ENCODE assay signal across 8 mouse cellular contexts in the genomic region with DNA sequence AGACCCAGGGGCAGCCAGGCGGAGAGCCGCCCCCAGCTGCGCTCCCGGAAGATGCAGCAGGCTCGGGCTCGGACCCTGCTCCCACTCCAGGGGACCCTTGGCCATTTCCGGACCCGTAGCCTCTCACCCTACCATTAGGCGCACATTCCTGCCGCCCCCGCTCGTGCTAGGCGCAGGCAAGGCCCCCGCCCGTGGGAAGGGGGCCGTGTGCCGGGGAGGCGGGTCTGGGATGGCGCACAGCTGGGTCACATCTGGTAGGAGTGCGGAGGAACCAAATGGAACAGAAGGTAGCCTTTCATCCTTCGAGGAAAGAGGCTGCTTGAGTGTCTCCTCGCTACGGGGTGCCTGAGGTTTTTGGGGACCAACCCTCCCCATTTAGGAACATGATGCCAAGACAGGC. TPM values are rescaled to one million over a fixed set of nuclear protein-coding genes. Genes with fewer than 3 reads are reported as not detected.
DNase-seq lines count a peak whose midpoint lies in the region; ATAC-seq lines count a peak whose summit lies in the region.

No protein-coding gene starts in this region.

- intact Hi-C loops in heart, postnatal 25 days (cut with DNase I), result no loop called here

- peaks cover 81% of the 10 kb centered on the region for H3K4me1 ChIP-seq in embryonic facial prominence, embryonic 10.5 days
- H3K4me1 ChIP-seq in hindbrain, embryonic 15.5 days (replicated peaks), result peaks cover 44% of the 10 kb centered on the region
- H3K4me1 ChIP-seq in midbrain, embryonic 12.5 days, result peaks cover 64% of the 10 kb centered on the region

- H3K4me3 ChIP-seq in embryonic facial prominence, embryonic 10.5 days, result peak overlapping the region; percentile 72
- H3K4me3 ChIP-seq in hindbrain, embryonic 15.5 days, result peak overlapping the region; percentile 55
- H3K4me3 ChIP-seq in midbrain, embryonic 12.5 days, result peak overlapping the region; percentile 72

- H3K4me2 ChIP-seq in hindbrain, embryonic 15.5 days, result peak overlapping the region; percentile 95
- H3K4me2 ChIP-seq in midbrain, embryonic 12.5 days (replicated peaks), result peak overlapping the region; percentile 68

- peaks cover 2% of the 10 kb centered on the region; the same call in 1 of the 2 replicates for H3K9me3 ChIP-seq in embryonic facial prominence, embryonic 10.5 days
- no peaks in the 10 kb centered on the region for H3K9me3 ChIP-seq in hindbrain, embryonic 15.5 days
- H3K9me3 ChIP-seq in midbrain, embryonic 12.5 days, result no peaks in the 10 kb centered on the region

- peaks cover 74% of the 10 kb centered on the region for H3K27me3 ChIP-seq in embryonic facial prominence, embryonic 10.5 days (replicated peaks; ENCODE audit: low read depth, poor library complexity, severe bottlenecking)
- H3K27me3 ChIP-seq in hindbrain, embryonic 15.5 days, result peaks cover 12% of the 10 kb centered on the region; the same call in 1 of the 2 replicates
- H3K27me3 ChIP-seq in midbrain, embryonic 12.5 days, result peaks cover 41% of the 10 kb centered on the region

- no peak for ATAC-seq in hindbrain, embryonic 15.5 days (ENCODE audit: low FRiP score, low read depth)
- no peak for ATAC-seq in midbrain, embryonic 12.5 days (ENCODE audit: low FRiP score, low read depth)

- no peak overlapping the region for H3K9ac ChIP-seq in hindbrain, embryonic 15.5 days
- H3K9ac ChIP-seq in midbrain, embryonic 12.5 days (replicated peaks), result peak overlapping the region; percentile 43

- WGBS in embryonic facial prominence, embryonic 10.5 days, result 0% methylated on average over 23 of the region's 23 CpGs
- under 1% methylated on average over 23 of the region's 23 CpGs for WGBS in hindbrain, embryonic 15.5 days
- under 1% methylated on average over 23 of the region's 23 CpGs for WGBS in midbrain, embryonic 12.5 days

- peak; percentile 95 for DNase-seq in heart, adult 11 months
- DNase-seq in heart, postnatal 25 days (ENCODE audit: low spot score), result no peak
- peak; percentile 59 for DNase-seq in embryonic facial prominence, embryonic 10.5 days (ENCODE audit: low spot score)
- DNase-seq in ovary, postnatal 10 days (ENCODE audit: low spot score), result no peak
- no peak for DNase-seq in urinary bladder, adult 2 months (ENCODE audit: low spot score)
- DNase-seq in layer of hippocampus, adult 9-11 months, result no peak

- no peaks in the 10 kb centered on the region for H3K36me3 ChIP-seq in embryonic facial prominence, embryonic 10.5 days (replicated peaks)
- H3K36me3 ChIP-seq in hindbrain, embryonic 15.5 days, result no peaks in the 10 kb centered on the region
- no peaks in the 10 kb centered on the region for H3K36me3 ChIP-seq in midbrain, embryonic 12.5 days

- peak overlapping the region; percentile 88 for H3K27ac ChIP-seq in embryonic facial prominence, embryonic 10.5 days (replicated peaks)
- H3K27ac ChIP-seq in hindbrain, embryonic 15.5 days (replicated peaks), result no peak overlapping the region
- H3K27ac ChIP-seq in midbrain, embryonic 12.5 days (replicated peaks), result no peak overlapping the region

RNA-seq across cellular contexts. Expression of gene Lfng, which starts 0.7 kb away (rescaled TPM):
- total RNA-seq in heart, postnatal 25 days (2021), result 10 to 100 TPM in 1 of 2 experiments, 1 to 10 TPM in 1; 7.3 to 10.8 TPM
- 11.7 and 14.9 TPM in 2 replicates for polyA plus RNA-seq in embryonic facial prominence, embryonic 10.5 days (2016; fragmentation: Nextera tagmentation; extraction: Ambion mirVana)
- 28.4 and 28.8 TPM in 2 replicates for polyA plus RNA-seq in hindbrain, embryonic 15.5 days (2015; fragmentation: Nextera tagmentation; extraction: Ambion mirVana)
- polyA plus RNA-seq in midbrain, embryonic 12.5 days (2016; fragmentation: Nextera tagmentation; extraction: Ambion mirVana), result 28.5 and 33.9 TPM in 2 replicates
- polyA plus RNA-seq in urinary bladder, adult 2 months (2012; rRNA removed), result 20.6 and 23.6 TPM in 2 replicates

RNA-seq across cellular contexts. Expression of gene Grifin, which starts 41.5 kb away (rescaled TPM):
- not detected for total RNA-seq in heart, postnatal 25 days (2021)
- polyA plus RNA-seq in embryonic facial prominence, embryonic 10.5 days (2016; fragmentation: Nextera tagmentation; extraction: Ambion mirVana), result not detected in 2 replicates
- polyA plus RNA-seq in hindbrain, embryonic 15.5 days (2015; fragmentation: Nextera tagmentation; extraction: Ambion mirVana), result not detected in 2 replicates
- not detected in 2 replicates for polyA plus RNA-seq in midbrain, embryonic 12.5 days (2016; fragmentation: Nextera tagmentation; extraction: Ambion mirVana)
- not detected in 2 replicates for polyA plus RNA-seq in urinary bladder, adult 2 months (2012; rRNA removed)

RNA-seq across cellular contexts. Expression of gene Ttyh3, which starts 42.4 kb away (rescaled TPM):
- 10 to 100 TPM; 15.6 to 18.6 TPM for total RNA-seq in heart, postnatal 25 days (2021)
- polyA plus RNA-seq in embryonic facial prominence, embryonic 10.5 days (2016; fragmentation: Nextera tagmentation; extraction: Ambion mirVana), result 33.4 and 35.5 TPM in 2 replicates
- 84.6 and 85.2 TPM in 2 replicates for polyA plus RNA-seq in hindbrain, embryonic 15.5 days (2015; fragmentation: Nextera tagmentation; extraction: Ambion mirVana)
- polyA plus RNA-seq in midbrain, embryonic 12.5 days (2016; fragmentation: Nextera tagmentation; extraction: Ambion mirVana), result 68.8 and 71.0 TPM in 2 replicates
- polyA plus RNA-seq in urinary bladder, adult 2 months (2012; rRNA removed), result 11.7 and 24.4 TPM in 2 replicates

Comparison
In these comparisons a context has a peak if more than half of its experiments do, and no peak if none do; other contexts are left out.
1. DNase-seq: peak in heart, adult 11 months (single experiment) and embryonic facial prominence, embryonic 10.5 days (single experiment); none in heart, postnatal 25 days (single experiment), ovary, postnatal 10 days (single experiment), urinary bladder, adult 2 months (single experiment) and layer of hippocampus, adult 9-11 months (single experiment).
2. Peak in every context shown above with its lines, with median percentiles within 50 percentile points of each other: H3K4me3 ChIP-seq.